Mouse (Mus musculus) retina, embryonic 14.5 days (tissue): ENCODE results near the gene Pex5l.

ENCODE experiments used
- DNase-seq: peaks from one replicate; pipeline ENCODE4 v3.0.0-alpha.2; 2015; ENCODE audit warnings: low spot score

Pex5l gene

DNA sequence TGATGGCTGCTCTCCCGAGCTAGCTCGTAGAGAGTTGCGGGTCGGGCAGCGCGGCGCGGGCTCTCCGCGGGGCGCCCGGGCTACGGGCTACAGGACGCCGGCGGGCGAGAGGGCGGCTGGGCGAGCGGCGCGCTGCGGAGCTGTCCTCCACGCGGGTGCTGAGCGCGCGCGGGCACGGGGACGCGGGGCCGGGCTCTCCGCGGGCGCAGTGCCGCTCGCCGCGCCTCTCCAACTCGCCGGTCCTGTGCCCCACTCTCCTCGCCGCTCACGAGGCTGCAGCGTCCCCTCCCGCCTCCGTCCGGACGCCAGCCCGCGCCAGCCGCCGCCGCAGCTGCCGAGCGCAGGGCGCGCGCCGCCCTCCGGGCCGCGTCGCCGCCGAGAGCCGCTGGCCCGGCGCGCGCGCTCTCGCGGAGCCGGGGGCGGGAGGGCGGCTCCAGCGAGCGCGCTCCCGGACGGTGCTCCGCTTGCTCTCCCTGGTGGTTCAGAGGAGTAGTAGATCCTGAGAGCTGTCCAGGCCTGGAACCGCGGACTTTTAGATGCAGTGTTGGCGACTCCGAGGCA is at the start of gene Pex5l:
TSS of gene Pex5l (minus strand) at position 347 of the 561 bp plus-strand sequence.
- peak; percentile 88 for DNase-seq

DNA sequence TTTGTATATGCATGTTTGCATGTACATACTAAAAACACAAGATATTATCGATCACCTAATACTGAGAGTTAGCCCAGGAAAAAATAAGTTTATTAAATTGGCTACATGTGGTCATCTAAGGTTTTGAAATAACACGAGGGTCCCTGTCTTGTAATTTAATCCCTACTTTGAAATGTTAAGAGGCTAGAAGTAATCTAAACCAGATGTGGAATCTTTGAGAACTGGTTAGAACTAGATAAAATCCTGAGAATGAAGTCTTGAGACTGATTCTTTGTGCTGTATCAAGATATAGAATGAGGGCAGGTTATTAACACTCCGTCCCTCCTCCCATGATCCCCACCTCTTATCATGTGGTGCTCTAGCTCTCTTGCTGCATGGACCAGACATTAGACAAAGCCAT is 22.1 kb upstream of the Pex5l start:
- no peak for DNase-seq

DNA sequence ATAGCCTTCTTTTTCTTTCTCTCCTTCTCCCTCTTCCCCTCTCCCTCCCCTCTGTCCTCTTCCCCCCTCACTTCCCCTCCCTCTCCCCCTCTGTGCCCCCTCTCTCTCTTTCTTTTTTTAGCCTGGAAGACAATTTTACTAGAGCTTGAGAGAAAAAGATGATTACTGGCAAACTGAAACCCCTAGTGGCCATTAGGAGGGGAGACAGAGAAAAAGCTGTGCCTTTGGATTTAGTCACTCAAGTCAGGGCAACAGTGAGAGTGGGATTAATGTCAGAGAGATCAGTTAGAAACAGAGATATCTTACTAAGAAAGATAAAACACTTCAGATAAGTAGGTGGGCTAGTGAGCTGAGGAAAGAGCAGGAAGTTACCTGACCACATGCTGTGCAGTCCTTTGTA is 20.8 kb upstream of the Pex5l start:
- no peak for DNase-seq

DNA sequence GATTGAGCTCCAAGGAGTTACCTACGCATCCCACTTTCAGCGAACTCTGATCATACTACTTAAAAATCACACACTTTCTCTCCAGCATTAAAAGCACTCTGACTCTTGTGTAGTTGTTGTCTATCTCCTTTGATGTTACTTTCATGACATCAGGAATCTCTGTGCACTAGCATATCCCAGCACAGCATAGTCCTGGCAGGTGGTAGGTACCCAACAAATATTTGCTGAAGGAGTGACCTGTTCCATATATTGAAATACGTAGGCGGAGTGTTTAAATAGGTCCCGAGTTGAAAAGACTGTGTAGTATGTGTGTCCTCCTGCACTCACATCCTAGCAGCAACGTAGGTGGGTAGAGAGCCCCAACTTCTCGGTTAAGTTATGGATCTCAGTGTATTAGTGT is 545 bp upstream of the Pex5l start:
- DNase-seq, result no peak

DNA sequence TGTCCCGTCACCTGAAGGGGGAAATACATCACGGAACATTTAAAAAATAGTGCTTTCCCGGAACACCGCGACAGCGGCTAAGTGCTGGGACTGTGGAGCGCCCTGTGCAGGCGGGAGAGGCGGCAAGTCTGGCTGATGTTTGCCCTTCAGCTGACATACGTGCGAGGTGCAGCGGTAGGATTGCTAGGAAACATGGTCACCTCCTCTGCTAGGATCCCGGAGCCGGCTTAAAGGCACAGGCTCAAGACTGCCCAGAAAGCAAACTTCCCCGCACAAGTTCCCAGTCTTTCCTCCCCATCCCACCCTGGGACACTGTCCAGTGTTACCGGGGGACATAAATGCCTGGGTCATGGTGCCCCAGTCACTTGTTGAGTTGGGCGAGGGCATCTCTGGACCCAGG is 649 bp downstream of the Pex5l start:
- no peak for DNase-seq

DNA sequence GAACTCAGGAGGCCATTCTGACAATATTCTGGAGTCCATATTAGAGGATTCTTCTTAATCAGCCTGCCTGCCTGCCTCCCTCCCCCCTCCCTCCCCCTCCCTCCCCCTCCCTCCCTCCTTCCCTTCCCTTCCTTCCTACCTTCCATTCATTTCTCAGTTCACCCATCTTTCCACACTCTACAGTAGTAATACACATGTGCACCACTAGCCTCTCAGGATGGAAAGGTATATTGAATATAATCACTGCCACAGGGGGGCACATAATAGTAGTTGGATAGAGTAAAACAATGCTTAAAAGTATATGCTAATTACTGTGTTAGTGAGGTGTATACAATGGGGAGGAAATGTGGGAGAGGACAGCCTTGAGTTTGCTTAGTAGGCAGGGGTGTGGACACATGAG is 13.1 kb downstream of the Pex5l start:
- DNase-seq, result no peak

DNA sequence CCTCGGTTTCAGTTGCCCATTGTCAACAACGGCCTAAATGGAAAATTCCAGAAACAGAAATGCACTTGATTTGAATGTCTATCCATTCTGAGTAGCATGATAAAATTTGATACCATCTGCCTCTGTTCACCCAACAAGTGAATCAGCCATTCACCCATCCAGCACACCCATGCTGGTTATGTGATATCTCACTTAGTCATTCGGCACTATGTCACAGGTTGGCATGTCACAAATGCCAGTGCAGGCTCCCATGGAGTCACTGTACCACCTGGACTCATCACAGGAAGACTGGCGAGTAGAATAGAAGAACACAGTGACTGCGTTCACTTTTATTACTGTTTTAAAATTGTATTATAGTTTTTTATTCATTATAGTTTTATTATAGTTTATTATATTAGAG is 18.3 kb downstream of the Pex5l start:
- DNase-seq, result no peak

DNA sequence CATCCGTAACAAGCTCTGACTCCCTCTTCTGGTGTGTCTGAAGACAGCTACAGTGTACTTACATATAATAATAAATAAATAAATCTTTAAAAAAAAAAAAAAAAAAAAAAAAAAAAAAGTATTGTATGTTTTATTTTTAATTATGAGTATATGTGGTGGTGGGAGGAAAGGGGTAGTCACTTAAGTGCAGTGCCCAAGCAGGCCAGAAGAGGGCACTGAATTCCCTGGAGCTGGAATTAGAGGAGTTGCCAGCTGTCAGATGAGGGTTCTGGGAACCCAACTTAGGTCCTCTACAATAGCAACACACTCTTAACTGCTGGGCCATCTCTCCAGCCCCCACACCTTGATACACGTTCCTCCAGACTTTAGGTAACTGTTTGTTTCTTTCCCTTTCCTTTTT is 37.3 kb downstream of the Pex5l start:
- DNase-seq, result no peak

DNA sequence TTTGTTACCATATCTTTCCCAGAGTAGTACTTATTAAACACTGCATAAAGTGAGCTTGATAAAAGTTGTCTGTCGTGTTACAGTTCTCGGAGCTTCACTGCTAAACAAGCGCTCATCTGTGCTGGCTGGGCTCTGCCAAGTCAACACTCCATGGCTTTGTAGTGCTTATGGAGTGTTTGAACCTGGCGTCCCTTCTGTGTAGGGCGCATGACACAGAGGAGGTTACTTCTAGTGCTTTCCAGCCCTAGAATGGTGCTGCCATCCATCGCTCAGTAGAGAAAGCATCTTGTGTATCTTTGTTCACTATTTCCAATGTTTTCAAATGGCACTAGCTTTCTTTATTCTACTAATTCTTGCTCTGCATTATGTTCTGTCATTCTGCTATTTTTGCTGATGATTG is 39.5 kb downstream of the Pex5l start:
- no peak for DNase-seq

DNA sequence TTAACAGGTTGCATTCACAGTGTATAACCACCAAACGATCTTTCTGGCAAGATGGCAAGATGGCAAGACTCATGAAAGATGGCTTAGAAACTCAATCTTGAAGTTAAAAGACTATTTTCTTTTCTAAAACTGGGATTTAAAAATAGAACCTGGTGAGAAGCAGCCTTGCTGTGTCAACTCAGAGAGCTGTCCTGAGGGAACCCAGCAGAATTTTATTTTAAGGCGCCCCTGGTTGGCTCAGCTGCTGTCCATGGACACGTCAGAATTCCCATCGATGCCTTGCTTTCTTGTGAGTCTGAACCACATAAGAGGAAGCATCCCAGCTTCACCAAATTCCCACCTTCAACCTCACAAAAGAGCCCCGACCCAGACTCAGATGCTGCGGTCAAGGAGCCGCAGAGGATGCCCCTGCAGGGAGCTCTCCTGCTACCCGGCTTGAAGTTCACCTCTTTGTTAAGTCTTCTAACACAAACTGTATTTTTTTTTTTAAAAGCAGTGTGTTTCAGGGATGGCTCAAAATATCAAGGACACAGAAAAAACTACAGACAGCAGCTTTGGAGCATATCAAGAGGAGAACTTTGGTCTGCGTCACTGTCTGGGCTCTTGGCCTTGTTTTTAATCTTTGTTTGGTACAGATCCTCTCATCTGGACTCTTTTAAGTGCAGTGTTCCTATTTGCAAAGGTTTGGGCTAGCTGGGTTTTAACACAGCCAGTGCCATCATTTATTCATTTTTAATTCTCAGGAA is 44.3 kb downstream of the Pex5l start:
- DNase-seq, result no peak

DNA sequence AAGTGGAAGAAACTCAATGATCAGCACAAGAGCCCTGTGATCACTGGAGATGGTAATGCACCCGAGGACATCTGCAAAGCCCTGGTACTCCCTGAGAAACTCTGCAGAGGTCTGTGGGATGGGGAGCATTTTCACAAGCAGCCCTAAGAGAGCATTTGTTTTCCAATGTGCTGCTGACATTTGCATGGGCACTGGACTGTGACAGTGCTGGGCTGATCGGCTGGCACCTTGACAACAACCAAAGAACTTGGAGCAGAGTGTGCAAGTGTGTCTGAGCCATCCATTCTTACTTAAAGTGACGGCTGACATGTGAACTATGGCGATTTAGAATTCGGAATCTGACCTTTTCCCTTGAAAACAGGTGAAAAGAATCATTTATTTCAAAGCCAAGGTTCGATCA is 49.4 kb downstream of the Pex5l start:
- no peak for DNase-seq

DNA sequence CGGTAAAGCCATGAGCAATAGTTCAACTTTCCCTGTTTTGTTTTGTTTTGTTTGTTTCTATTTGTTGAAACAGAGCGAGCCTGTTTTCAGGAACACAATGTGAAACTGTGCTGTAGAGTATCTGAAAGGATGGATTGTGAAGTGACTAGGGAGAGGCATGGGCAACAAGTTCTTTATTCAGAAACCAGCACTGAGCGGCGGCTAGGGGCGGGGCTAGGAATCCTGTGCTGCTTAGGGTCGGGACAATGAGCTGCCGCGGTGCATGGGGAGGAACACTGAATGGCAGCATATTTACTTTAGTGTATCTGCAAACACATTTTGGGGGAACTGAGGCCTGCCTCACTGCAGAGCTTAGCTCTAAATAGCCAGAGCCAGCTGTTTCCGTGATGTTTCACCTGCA is 53.0 kb downstream of the Pex5l start:
- peak; percentile 58 for DNase-seq

DNA sequence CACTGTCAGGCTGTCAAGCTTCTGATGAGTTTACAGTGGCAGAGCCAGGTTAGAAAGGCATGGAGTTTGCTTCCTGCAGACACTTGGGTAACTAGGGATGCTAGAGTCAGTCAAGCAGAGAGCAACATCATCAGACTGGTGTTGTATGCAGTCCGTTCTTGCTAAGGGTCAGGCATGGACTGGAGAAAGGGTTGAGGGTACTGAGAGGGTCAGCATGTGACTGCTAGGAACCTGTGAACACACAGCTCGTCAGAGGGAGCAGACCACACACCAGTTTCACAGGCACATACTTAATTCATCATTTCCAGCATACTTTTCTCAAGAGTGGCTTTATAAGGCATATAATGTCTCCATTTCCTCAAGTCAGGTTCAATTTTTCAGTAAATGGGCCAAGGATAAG is 53.6 kb downstream of the Pex5l start:
- DNase-seq, result no peak

DNA sequence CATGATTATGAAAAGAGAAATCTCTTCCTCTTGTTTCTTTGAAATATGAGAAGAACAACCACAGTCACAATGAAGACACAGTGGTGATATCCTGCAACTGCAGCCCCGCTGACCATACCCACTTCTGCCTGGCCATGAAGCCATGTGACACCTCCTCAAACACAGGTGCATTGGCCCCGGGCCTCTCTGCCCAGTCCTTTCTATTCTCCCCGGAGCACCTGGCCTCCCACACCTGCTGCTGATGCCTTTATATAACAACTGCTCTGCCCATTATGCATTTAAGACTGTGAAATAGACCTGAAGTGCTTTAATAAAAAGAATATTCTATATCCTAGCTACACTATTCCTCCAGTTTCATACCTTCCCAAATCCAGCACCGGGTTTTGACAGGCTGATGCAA is 54.8 kb downstream of the Pex5l start:
- no peak for DNase-seq

DNA sequence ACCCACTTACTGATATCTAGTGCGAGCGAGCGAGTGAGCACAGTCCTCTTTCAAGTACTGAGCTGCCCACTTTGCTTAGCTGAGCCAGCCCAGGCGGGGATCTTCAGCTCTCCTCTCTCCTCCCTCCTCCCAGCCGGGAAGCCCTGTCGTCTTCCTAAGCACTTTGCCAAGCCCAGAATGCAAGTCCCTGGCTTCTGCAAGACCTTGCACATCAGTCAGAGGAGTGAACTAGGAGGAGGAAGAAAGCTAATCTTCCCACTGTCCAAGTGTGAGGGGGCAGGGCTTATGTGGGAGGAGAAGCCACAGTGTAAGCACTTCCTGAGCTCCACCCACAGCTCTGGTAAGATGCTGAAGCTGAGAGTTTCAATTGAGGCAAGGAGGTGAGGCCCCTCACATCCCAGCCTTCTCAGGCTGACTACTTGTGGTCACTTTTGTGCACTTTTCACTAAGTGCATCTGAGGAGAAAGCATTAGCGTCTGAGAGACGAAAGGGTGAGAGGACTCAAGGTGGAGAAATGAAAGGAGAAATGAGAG is 60.2 kb downstream of the Pex5l start:
- peak; percentile 40 for DNase-seq

DNA sequence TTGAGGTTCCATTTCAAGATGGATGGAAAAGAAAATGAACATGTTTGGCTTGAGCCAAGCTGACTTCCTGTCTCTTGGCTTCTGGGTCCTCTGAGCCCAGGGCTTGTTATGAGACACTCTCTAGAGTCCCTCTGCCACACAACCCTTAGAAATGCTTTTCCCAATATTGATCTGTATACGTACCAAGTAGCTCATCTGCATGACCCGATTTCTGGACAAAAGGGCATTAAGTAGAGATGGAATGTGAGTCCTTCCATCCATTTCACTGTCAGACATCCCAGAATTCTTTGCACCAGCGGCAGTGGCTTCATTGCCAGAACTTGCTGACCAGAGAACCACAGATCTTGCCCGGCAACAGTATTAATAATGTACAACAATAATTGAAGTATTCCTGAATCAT is 61.3 kb downstream of the Pex5l start:
- DNase-seq, result no peak

DNA sequence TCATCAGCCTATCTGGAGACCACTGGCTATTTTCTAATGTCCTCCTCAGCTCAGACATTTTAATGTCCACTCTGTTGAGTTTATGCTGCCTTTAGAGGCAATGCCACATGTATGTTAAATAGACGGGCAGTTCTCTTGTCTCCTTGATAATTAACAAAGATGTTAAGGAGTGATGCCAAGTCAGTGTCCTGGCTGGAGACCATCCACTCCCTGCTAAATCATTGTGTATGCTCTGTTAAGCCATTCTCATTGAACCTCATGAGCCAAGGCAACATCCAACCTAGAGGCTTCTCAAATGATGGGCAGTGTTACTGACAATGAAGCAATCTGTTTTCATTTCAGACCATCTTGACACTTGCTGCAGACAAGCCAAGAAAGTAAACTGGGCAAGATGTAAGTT is 63.4 kb downstream of the Pex5l start:
- DNase-seq, result no peak

DNA sequence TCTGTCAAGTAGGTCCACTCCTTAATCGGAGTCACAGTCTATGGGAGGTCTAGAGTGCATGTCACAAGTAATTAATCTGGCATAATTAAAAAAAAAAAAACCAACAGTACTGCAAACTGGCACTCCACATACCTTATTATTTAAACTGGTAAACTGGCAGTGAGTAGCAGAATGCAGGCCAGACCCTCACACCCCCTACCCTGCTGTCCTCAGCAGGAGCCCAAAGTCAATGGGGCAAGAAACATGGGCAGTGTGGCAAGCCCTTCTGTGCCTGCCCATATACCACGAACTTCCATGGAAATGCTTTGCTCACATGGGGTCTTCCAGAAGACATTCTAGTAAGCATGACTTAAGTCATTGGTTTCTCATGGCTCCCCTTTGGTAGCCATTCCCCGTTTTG is 63.9 kb downstream of the Pex5l start:
- no peak for DNase-seq

DNA sequence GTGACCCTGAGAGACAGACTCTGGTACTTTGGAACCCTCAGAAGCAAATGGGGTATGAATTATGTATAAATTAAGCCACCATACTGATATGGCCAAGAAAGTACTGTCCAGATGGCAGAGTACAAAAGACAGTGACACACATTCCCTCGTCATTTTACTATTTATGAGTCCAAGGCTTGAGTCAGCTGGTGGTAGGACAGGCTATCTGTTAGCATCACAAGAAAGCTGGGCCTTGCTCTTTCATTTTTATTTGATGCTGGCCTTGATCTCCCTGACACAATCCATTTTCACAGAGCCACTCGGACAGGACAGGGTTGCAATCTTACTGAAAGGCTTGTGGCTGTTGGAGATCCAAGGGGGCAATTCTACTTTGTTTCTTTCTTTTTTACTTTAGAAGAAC is 67.4 kb downstream of the Pex5l start:
- DNase-seq, result no peak

DNA sequence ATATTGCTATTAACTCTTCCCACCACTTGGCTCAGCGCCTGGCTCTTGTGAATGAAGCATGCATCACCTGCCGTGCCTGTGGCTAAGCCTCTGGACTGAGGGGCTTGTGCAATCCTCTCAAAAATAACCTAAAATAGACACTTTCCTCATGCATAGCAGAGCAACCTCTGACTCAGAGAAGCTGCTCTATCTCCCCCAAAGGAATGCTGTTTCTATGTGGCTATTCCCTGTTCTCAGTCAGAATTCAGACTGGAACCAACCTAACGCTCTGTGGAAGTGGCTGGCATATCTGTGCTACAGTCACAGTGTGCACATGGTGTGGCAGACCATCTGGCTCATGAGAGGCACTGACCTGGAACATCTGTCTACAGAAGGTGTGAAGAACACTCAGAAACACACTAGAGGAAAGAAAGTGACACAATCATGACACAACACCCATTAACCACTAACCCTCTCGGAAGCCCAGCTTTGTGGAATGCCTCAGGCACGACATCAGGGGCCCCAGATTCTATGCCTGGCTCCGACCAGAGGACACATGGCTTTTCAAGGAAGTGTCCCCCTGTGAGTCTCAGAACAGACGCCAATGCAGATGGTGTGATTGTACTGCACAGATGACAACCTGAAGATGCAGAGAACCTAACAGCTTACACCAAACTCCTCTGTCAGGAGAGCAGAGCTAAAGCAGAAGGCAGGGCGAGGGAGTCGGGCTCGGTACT is 68.6 kb downstream of the Pex5l start:
- peak; percentile 49 for DNase-seq

DNA sequence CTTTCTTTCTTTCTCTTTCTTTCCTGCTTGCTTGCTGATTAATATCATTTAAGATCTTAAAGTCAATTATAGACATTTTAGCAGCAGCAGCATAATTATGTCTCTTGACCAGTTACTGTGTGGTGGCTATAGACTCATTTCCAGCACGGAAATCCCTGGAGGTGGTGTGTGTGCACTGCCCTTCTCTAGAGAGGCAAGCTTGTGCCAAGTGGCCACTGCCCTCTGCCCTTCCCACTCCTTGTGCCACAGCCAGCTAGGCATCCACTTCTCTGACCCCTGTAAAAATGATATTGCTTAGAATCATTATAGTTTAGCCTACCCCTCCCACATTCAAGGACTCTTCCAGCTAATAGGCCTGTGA is 69.2 kb downstream of the Pex5l start:
- DNase-seq, result no peak

DNA sequence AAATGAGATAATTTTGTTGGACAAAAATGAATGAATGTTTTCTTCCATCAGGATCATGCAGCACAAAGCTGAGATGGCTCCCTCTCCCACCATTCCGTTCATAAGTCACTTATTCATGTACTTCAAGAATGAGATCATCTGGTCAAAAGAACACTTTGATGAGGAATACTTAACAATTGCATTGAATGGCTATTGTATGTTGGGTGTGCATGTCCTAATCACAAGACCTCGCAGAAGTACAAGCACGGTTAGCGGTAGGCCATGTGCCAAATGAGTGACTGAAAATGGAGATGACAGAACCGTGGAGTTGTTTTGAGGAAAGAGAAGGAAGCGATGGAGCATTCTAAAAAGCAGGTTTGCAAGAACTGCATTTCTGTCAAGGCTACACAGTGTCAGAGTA is 72.3 kb downstream of the Pex5l start:
- no peak for DNase-seq

DNA sequence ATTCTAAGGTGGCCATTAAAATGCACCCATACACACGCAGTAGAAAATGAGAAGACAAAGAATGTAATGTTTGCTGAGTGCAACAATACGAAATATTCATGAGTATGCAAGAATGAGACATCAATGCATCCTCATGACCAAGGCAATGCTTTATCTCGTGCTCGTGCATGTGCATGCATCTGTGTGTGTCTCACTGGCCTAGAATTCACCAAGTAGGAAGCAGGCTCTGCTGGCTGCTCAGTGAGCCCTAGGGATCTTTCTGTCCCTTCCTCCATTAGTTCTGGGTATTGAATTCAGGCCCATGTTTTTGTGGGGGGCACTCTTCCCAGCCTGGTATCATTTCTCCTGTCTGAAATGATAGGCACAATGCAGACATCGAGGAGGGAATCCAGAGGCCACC is 74.9 kb downstream of the Pex5l start:
- no peak for DNase-seq
